Mouse (Mus musculus) liver, embryonic 14.5 days (tissue): Measurements from ENCODE around the gene Cnp. TPM values are rescaled to one million over a fixed set of nuclear protein-coding genes. Genes with fewer than 3 reads are reported as not detected.

Source experiments
- ATAC-seq: fragments of 200-750 bp; cut with Nextera tagmentation; 2 replicates; pipeline ENCODE4 v1.8.0; 2017; ENCODE audit warnings: moderate number of reproducible peaks, mild to moderate bottlenecking, moderate library complexity; ENCODE audit not compliant: insufficient read depth
- DNase-seq, 3 experiments: peaks; one replicate each; pipeline ENCODE4 v3.0.0-alpha.2; 2012 to 2013; ENCODE audit warnings: low read depth in 3 of 3, low spot score in 3 of 3
- H3K27ac ChIP-seq: fragments of 300-500 bp; sonication (generic); 2 replicates; pipeline ENCODE4 v1.5.1; 2014; ENCODE audit warnings: moderate library complexity, mild to moderate bottlenecking, control low read depth, inconsistent platforms
- H3K27me3 ChIP-seq: fragments of 300-500 bp; sonication (generic); 2 replicates; pipeline ENCODE4 v1.6.1; 2014; ENCODE audit warnings: mild to moderate bottlenecking, low read length, moderate library complexity; ENCODE audit not compliant: control insufficient read depth, insufficient read depth
- H3K36me3 ChIP-seq: fragments of 300-500 bp; sonication (generic); replicated peaks from 2 replicates; pipeline ENCODE4 v1.6.1; 2014; ENCODE audit warnings: low read depth; ENCODE audit not compliant: control insufficient read depth, insufficient read depth
- H3K4me1 ChIP-seq, 2 experiments: fragments of 200-500 bp in 1 of 2; fragments of 300-500 bp in 1 of 2; sonication (generic) in 1 of 2; replicated peaks; 2 replicates each; pipeline ENCODE4 v1.6.1; 2012 to 2014; ENCODE audit warnings: antibody characterized with exemption in 1 of 2, inconsistent platforms in 1 of 2, low read length in 1 of 2; ENCODE audit not compliant: control insufficient read depth in 2 of 2, insufficient read depth in 2 of 2
- H3K4me2 ChIP-seq: fragments of 300-500 bp; sonication (generic); 2 replicates; pipeline ENCODE4 v1.6.1; 2014; ENCODE audit warnings: low read depth, mild to moderate bottlenecking, control low read depth, moderate library complexity
- H3K4me3 ChIP-seq, 2 experiments: fragments of 200-500 bp in 1 of 2; fragments of 300-500 bp in 1 of 2; sonication (generic) in 1 of 2; 2 replicates each; pipeline ENCODE4 v1.5.1; 2012 to 2014; ENCODE audit warnings: low read depth in 2 of 2, low read length in 2 of 2, mild to moderate bottlenecking in 2 of 2, control low read depth in 1 of 2, inconsistent platforms in 1 of 2, moderate library complexity in 1 of 2; ENCODE audit not compliant: insufficient read depth in 1 of 2
- H3K9ac ChIP-seq: fragments of 300-500 bp; sonication (generic); replicated peaks from 2 replicates; pipeline ENCODE4 v1.6.1; 2014; ENCODE audit warnings: mild to moderate bottlenecking, control low read depth, moderate library complexity
- H3K9me3 ChIP-seq: fragments of 300-500 bp; sonication (generic); 2 replicates; pipeline ENCODE4 v1.6.1; 2016; ENCODE audit warnings: low read length, mixed read lengths; ENCODE audit not compliant: control insufficient read depth
- CTCF ChIP-seq: IDR thresholded peaks from 2 replicates; pipeline ENCODE4 v1.5.1; 2016; ENCODE audit warnings: antibody characterized with exemption, low read depth, control low read depth
- EP300 ChIP-seq: IDR thresholded peaks from 2 replicates; pipeline ENCODE4 v1.6.1; 2016; ENCODE audit warnings: antibody characterized with exemption, low read depth
- WGBS: fragments of 180-500 bp; shearing (Covaris S2); extraction: QIAGEN DNeasy Blood & Tissue Kit; methylation state at CpG from one replicate; pipeline ENCODE4 v1.1.7; 2014; ENCODE audit not compliant: insufficient replicate concordance; 5-methylcytosine and 5-hydroxymethylcytosine counted together
- polyA plus RNA-seq, 2 experiments: library from polyadenylated mRNA; depleted of rRNA in 1 of 2; stranded (reverse) in 1 of 2; unstranded in 1 of 2; fragments of >200 nt; fragmentation: Nextera tagmentation in 1 of 2; extraction: Ambion mirVana in 1 of 2; gene quantifications; 2 replicates each; pipeline versions ENCODE4 v1.2.1 to v1.2.3; 2012 to 2014

The Cnp gene
- polyA plus RNA-seq (2012; rRNA removed): 5.2 and 6.3 TPM in 2 replicates
- 10.0 and 12.0 TPM in 2 replicates for polyA plus RNA-seq (2014; fragmentation: Nextera tagmentation; extraction: Ambion mirVana)

DNA sequence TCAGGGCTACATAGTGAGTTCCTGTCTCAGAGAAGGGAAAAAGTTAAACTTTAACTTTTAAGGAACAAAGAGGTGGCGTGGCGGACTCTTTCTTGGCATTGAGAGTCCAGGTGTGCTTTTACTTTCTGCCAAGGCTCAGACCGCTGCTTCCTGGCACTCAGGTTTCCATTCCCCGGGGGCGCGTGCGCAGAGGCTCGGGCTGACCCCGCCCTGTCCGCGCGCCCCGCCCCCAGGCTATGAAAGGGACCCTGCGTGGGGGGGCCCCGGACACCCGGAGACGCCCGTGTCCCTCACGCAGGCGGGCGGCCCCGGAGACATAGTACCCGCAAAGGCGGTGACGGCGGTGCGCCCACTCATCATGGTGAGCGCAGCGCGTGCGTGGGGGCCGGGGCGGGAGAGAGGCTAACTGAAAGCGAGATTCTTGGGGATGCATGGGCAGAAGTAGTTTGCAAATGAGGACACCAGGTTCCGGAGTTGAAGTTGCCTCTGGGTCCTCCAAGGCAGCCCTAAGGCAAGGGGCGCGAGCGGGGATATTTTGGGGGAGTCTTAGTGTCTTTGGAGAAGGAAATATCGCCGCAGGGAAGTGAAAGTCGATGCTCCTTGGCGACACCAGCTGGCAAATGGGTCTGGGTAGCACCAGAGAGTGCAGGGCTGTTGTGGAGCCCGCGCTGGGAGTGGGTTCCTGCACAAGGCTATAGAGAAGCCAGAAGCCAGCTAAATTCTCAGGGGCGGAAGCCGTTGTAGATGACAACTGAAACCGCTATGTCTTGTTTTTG, at the start of gene Cnp:
Cnp (plus strand) TSS at position 197 of the 776 bp plus-strand sequence.
- H3K9ac ChIP-seq: peak within 1 kb of the TSS; percentile 63
- H3K9me3 ChIP-seq: no peaks in the 10 kb centered on the region
- peak within 1 kb of the TSS; percentile 78 for H3K4me2 ChIP-seq
- no peaks in the 10 kb centered on the region; the same call in 1 of the 2 replicates for H3K36me3 ChIP-seq
- no peak for TF ChIP-seq EP300
- no peak for TF ChIP-seq CTCF
- WGBS: 1% methylated on average over 47 of the region's 47 CpGs
- no peaks in the 10 kb centered on the region for H3K27me3 ChIP-seq
- H3K4me3 ChIP-seq: peak within 1 kb of the TSS; percentile 69 to 71
- peaks cover 6 to 13% of the 10 kb centered on the region in 2 experiments; a peak in 3 of 4 replicates for H3K4me1 ChIP-seq
- ATAC-seq: peak; percentile 74
- peak in 2 of 3 experiments; percentile 22 to 23 for DNase-seq
- H3K27ac ChIP-seq: no peak within 1 kb of the TSS

DNA sequence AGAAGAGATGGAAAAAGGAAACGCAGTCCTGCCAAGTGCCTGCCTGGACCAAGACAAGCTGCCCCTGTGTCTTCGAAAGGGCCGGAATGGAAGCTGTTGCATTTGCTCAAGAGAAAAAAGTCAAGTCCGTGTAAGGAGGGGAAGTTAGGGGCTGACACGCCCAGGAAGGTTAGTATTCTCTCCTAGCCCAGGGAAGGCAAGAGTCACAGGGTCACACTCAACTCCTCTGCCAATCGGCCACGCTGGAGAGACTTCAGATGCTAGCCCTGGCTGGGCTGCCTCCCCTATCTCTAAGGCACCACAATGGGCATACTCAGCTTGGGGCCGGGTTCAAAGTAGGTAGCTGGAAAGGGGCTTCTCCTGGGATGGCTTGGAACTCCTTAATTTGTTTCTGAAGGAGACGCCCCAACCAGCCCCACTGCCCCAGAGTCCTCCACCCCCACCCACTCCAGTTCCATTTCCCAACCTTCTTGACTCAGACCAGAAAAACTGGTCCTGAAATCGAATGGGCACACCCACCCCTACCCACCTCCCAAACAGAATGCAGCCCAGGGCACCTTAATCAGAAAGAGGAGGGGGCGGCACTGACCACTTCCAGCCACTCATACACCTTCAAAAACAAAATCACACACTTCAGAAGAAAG, 49.6 kb upstream of the Cnp start:
- peak overlapping the region; percentile 98 for H3K4me2 ChIP-seq
- H3K36me3 ChIP-seq: peaks cover 23% of the 10 kb centered on the region
- 46% methylated on average over 11 of the region's 11 CpGs for WGBS
- DNase-seq (no peak), ATAC-seq (no peak)
- TF ChIP-seq EP300 (no peak), CTCF (no peak)
- no peaks in the 10 kb centered on the region for H3K9me3 ChIP-seq
- no peak overlapping the region for H3K9ac ChIP-seq
- H3K27me3 ChIP-seq: no peaks in the 10 kb centered on the region
- H3K4me1 ChIP-seq: peaks cover 20 to 26% of the 10 kb centered on the region in 2 experiments
- H3K4me3 ChIP-seq: no peak overlapping the region
- H3K27ac ChIP-seq: no peak overlapping the region

DNA sequence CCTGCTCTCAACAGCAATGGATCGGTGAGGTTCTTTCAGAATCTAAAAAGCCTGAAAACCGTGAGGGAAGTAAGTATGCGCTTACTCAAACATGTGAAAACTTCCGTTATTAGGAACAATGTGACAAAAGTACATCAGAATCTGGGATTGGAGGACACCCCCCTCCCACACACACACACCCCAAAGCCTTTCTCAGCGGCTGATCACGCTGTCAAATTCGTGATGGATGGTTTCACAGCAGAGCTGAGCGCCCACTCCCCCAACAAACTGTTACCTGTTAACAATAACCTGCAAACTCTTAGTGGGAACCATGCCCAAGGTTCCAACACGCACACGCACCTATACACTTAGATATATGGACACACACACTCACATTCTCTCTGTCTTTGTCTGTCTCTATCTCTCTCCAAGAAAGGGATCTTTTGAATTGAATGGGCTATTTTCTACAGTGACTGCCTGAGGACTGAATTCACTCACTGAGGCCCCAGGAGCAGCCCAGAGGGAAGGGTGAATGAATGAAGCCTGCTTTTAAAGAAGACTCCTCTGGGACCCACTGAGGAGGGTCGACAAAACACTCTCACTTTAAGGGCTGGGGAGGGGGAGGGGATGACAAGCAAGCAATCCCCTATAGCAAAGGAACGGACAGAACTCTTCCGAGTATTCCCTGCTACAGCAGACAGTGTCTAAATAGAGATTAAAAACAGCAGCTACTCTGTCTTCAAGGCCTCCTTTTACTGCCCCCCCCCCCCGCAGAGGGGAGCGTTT, 48.5 kb upstream of the Cnp start:
- 42% methylated on average over 15 of the region's 15 CpGs for WGBS
- peaks cover 21% of the 10 kb centered on the region for H3K36me3 ChIP-seq
- peaks cover 20 to 27% of the 10 kb centered on the region in 2 experiments for H3K4me1 ChIP-seq
- TF ChIP-seq CTCF (no peak), EP300 (no peak)
- no peak for ATAC-seq
- DNase-seq: no peak
- no peak overlapping the region for H3K27ac ChIP-seq
- no peaks in the 10 kb centered on the region for H3K9me3 ChIP-seq
- no peaks in the 10 kb centered on the region for H3K27me3 ChIP-seq
- peak overlapping the region; percentile 98 for H3K4me2 ChIP-seq
- peak overlapping the region; percentile 85 for H3K4me3 ChIP-seq
- peak overlapping the region; percentile 84 for H3K9ac ChIP-seq

DNA sequence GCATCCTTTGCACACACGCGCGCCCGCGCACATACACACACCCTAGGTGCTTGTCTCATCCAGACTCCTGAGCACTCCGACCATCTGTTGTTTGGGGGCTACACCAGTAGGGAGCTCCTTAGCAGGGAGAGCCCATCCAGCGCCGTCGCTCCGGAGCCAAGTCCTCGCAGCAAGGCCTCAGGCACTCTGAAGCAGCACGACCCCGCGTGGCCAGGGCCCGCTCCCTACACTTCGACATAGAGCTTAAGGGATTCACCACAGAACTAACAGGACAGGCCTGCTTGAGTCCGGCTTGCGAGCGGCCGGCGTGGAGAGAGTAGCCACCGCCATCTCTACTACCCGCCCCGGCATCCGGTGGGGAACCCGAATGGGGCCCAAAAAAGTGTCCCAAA, 47.6 kb upstream of the Cnp start:
- Histone ChIP-seq H3K4me1 (peaks cover 20 to 29% of the 10 kb centered on the region in 2 experiments), H3K27ac (peak overlapping the region; percentile 24), H3K9ac (peak overlapping the region; percentile 84), H3K4me3 (peak overlapping the region; percentile 85), H3K36me3 (peaks cover 15% of the 10 kb centered on the region), H3K27me3 (no peaks in the 10 kb centered on the region), H3K4me2 (peak overlapping the region; percentile 98), H3K9me3 (no peaks in the 10 kb centered on the region)
- TF ChIP-seq EP300: no peak
- TF ChIP-seq CTCF: peak; percentile 54; the same call in 1 of the 2 replicates
- under 1% methylated on average over 26 of the region's 26 CpGs for WGBS
- DNase-seq: peak in 2 of 3 experiments; percentile 22 to 39
- ATAC-seq: peak; percentile 10; the same call in 1 of the 2 replicates
